ENCODE assay signal across 9 mouse cellular contexts in genomic region chr9:67584871-67585270, GRCm38 (mm10). TPM values are rescaled to one million over a fixed set of nuclear protein-coding genes. Genes with fewer than 3 reads are reported as not detected.
DNase-seq lines count a peak whose midpoint lies in the region; ATAC-seq and TF ChIP-seq lines count a peak whose summit lies in the region.
"Had no signal": no experiment of that assay in that cellular context is flagged by ENCODE, and none has a peak within 500 bp of the region (broad histone marks: within the 10 kb centered on the region; RNA-seq: fewer than 3 reads in every experiment).

No protein-coding gene starts in this region.

- H3K4me3 ChIP-seq in intestine, embryonic 16.5 days (ENCODE audit: low read length) = no peak overlapping the region
- no peak overlapping the region for H3K4me3 ChIP-seq in hindbrain, embryonic 12.5 days
- H3K4me3 ChIP-seq: limb, embryonic 13.5 days; neural tube, embryonic 12.5 days had no signal

- WGBS in intestine, embryonic 16.5 days = 63% methylated on average over 10 of the region's 10 CpGs
- 92% methylated on average over 10 of the region's 10 CpGs for WGBS in hindbrain, embryonic 12.5 days

- 0 out of 2 replicates have a peak, but pooled peaks have one; percentile 38 for ATAC-seq in intestine, embryonic 16.5 days
- no peak for ATAC-seq in inflammation-experienced regulatory T-cells, adult 6 months
- no peak for ATAC-seq in hindbrain, embryonic 12.5 days (ENCODE audit: low FRiP score)
- ATAC-seq in megakaryocyte, adult 5-6 weeks (ENCODE audit: poor library complexity, severe bottlenecking) = no peak

- H3K9ac ChIP-seq in intestine, embryonic 16.5 days (ENCODE audit: low read depth, low read length) = no peak overlapping the region
- H3K9ac ChIP-seq in hindbrain, embryonic 12.5 days = no peak overlapping the region
- H3K9ac ChIP-seq: limb, embryonic 13.5 days; neural tube, embryonic 12.5 days had no signal

- no peaks in the 10 kb centered on the region for H3K27me3 ChIP-seq in intestine, embryonic 16.5 days (replicated peaks; ENCODE audit: control insufficient read depth, insufficient read depth, low read length)
- no peaks in the 10 kb centered on the region for H3K27me3 ChIP-seq in hindbrain, embryonic 12.5 days
- H3K27me3 ChIP-seq: limb, embryonic 13.5 days; neural tube, embryonic 12.5 days had no signal

- no peak for TF ChIP-seq POLR2A in brain, embryonic 14.5 days (IDR thresholded peaks at IDR 0.05; ENCODE audit: borderline replicate concordance, extremely low read depth, insufficient read depth, insufficient read length, poor library complexity, severe bottlenecking)

- H3K36me3 ChIP-seq in intestine, embryonic 16.5 days (ENCODE audit: control insufficient read depth, insufficient read depth, low read length) = no peaks in the 10 kb centered on the region
- H3K36me3 ChIP-seq in hindbrain, embryonic 12.5 days = no peaks in the 10 kb centered on the region
- H3K36me3 ChIP-seq: limb, embryonic 13.5 days; neural tube, embryonic 12.5 days had no signal

- H3K4me1 ChIP-seq in intestine, embryonic 16.5 days (ENCODE audit: control insufficient read depth, insufficient read depth, low read length) = peaks cover 8% of the 10 kb centered on the region; the same call in 1 of the 2 replicates
- no peaks in the 10 kb centered on the region for H3K4me1 ChIP-seq in hindbrain, embryonic 12.5 days
- H3K4me1 ChIP-seq: neural tube, embryonic 12.5 days had no signal

- H3K27ac ChIP-seq in intestine, embryonic 16.5 days (ENCODE audit: low read length) = no peak overlapping the region; the same call in 1 of the 2 replicates
- no peak overlapping the region for H3K27ac ChIP-seq in hindbrain, embryonic 12.5 days
- H3K27ac ChIP-seq: limb, embryonic 13.5 days; neural tube, embryonic 12.5 days had no signal

- TF ChIP-seq CTCF in brain, embryonic 14.5 days (IDR thresholded peaks at IDR 0.05; ENCODE audit: borderline replicate concordance, extremely low read depth, insufficient read depth, insufficient read length) = no peak

- H3K9me3 ChIP-seq in intestine, embryonic 16.5 days (ENCODE audit: control insufficient read depth, low read length) = no peaks in the 10 kb centered on the region
- no peaks in the 10 kb centered on the region for H3K9me3 ChIP-seq in hindbrain, embryonic 12.5 days (replicated peaks)
- H3K9me3 ChIP-seq: limb, embryonic 13.5 days; neural tube, embryonic 12.5 days had no signal

- DNase-seq in brain, embryonic 14.5 days (ENCODE audit: low read depth) = peak; percentile 15
- DNase-seq in gastrocnemius, adult 8-10 months (ENCODE audit: low spot score in 2 of 2) = peak; percentile 53 to 70
- peak; percentile 37 for DNase-seq in lung, postnatal 14 days

- H3K4me2 ChIP-seq in intestine, embryonic 16.5 days (ENCODE audit: low read depth, low read length) = no peak overlapping the region
- H3K4me2 ChIP-seq in hindbrain, embryonic 12.5 days (replicated peaks) = no peak overlapping the region
- H3K4me2 ChIP-seq: limb, embryonic 13.5 days; neural tube, embryonic 12.5 days had no signal

RNA-seq across cellular contexts. Expression of gene Tln2, which starts 25.4 kb away (rescaled TPM):
- 9.2 and 17.0 TPM in 2 replicates for polyA plus RNA-seq in brain, embryonic 14.5 days (2012; rRNA removed)
- total RNA-seq in gastrocnemius, adult 8-10 months (2022) = 10 to 100 TPM; 70.6 to 93.7 (median 76.7) TPM
- polyA plus RNA-seq in intestine, embryonic 16.5 days (2015; fragmentation: Nextera tagmentation; extraction: Ambion mirVana) = 19.7 and 19.8 TPM in 2 replicates
- polyA plus RNA-seq in inflammation-experienced regulatory T-cells, adult 6 months (2017; shearing (Covaris generic)) = under 1 TPM; 0.11 to 0.20 (median 0.19) TPM
- 24.4 and 28.8 TPM in 2 replicates for polyA plus RNA-seq in hindbrain, embryonic 12.5 days (2016; fragmentation: Nextera tagmentation; extraction: Ambion mirVana)
- 0.82 and 1.0 TPM in 2 replicates for total RNA-seq in megakaryocyte, adult 5-6 weeks (2015)
- 0.40 and 0.41 TPM in 2 replicates for total RNA-seq in megakaryocyte, adult 5-6 weeks (2017)
